Mouse (Mus musculus) hematopoietic stem cell, adult 5-6 weeks (primary cell): ENCODE data around the gene Irak4. TPM values are rescaled to one million over a fixed set of nuclear protein-coding genes. Genes with fewer than 3 reads are reported as not detected.

Experiments
- ATAC-seq, 2 experiments: fragments of 125-278 bp in 1 of 2; replicated peaks in 1 of 2; 2 replicates each; pipeline ENCODE4 v1.8.0; 2016 to 2017; ENCODE audit warnings: inconsistent platforms in 2 of 2, mild to moderate bottlenecking in 2 of 2, moderate number of reproducible peaks in 2 of 2, low read depth in 1 of 2, moderate TSS enrichment in 1 of 2; ENCODE audit not compliant: low FRiP score in 2 of 2, poor library complexity in 2 of 2, severe bottlenecking in 2 of 2, insufficient read depth in 1 of 2, low TSS enrichment in 1 of 2
- total RNA-seq: library from RNA; stranded (forward); fragments of 172-1452, 232-1000 nt; gene quantifications from 2 replicates; pipeline ENCODE4 v1.2.3, GENCODE M21; 2017

Irak4 gene
- total RNA-seq, 1 experiment from 2014 or later, result 29.9 TPM

- no peak for ATAC-seq
Measured at GRCm38 (mm10) chr15:94591356-94591755, 47.9 kb downstream of the Irak4 start.

- no peak for ATAC-seq
Measured at GRCm38 (mm10) chr15:94593586-94593985, 50.1 kb downstream of the Irak4 start.

- ATAC-seq, result no peak
Measured at GRCm38 (mm10) chr15:94600145-94600707, 56.8 kb downstream of the Irak4 start.

GRCm38 (mm10) chr15:94601339-94601738 is 57.9 kb downstream of the Irak4 start:
- peak; percentile 83 to 88 for ATAC-seq

- no peak for ATAC-seq
Measured at GRCm38 (mm10) chr15:94602441-94602840, 59.0 kb downstream of the Irak4 start.

GRCm38 (mm10) chr15:94607768-94608167 is 64.3 kb downstream of the Irak4 start:
- ATAC-seq, result no peak

GRCm38 (mm10) chr15:94616036-94616435 is 72.6 kb downstream of the Irak4 start:
- no peak for ATAC-seq

- 0 out of 4 replicates have a peak, but pooled peaks of 1 of the 2 experiments have one; percentile 32 for ATAC-seq
Measured at GRCm38 (mm10) chr15:94620909-94621308, 77.5 kb downstream of the Irak4 start.

GRCm38 (mm10) chr15:94628463-94628829 is 85.0 kb downstream of the Irak4 start:
- ATAC-seq, result no peak

- peak; percentile 72 to 73 for ATAC-seq
Measured at GRCm38 (mm10) chr15:94628830-94629601, 85.6 kb downstream of the Irak4 start, which contains the start of gene Tmem117. Gene Tmem117, plus strand, starts transcription at chr15:94629232.

- no peak for ATAC-seq
Measured at GRCm38 (mm10) chr15:94630553-94630952, 87.1 kb downstream of the Irak4 start.

Other genes starting within 250 kb of the Irak4 start
- gene Adamts20, start 78.2 kb upstream of the Irak4 start, total RNA-seq, result not detected in 2 replicates
- gene Pus7l, start 96 bp upstream of the Irak4 start, total RNA-seq, result 15.3 and 15.9 TPM in 2 replicates
- gene Twf1, start 46.2 kb downstream of the Irak4 start, total RNA-seq, result 34.8 and 55.3 TPM in 2 replicates
- 0.38 TPM in 1 of 2 replicates, not detected in the other for gene Tmem117, start 85.6 kb downstream of the Irak4 start, total RNA-seq